Mouse (Mus musculus): ENCODE results near the gene Taar1. TPM values are rescaled to one million over a fixed set of nuclear protein-coding genes. Genes with fewer than 3 reads are reported as not detected.

The Taar1 gene
- polyA plus RNA-seq, 1 experiment from 2014 or later: not detected

DNA sequence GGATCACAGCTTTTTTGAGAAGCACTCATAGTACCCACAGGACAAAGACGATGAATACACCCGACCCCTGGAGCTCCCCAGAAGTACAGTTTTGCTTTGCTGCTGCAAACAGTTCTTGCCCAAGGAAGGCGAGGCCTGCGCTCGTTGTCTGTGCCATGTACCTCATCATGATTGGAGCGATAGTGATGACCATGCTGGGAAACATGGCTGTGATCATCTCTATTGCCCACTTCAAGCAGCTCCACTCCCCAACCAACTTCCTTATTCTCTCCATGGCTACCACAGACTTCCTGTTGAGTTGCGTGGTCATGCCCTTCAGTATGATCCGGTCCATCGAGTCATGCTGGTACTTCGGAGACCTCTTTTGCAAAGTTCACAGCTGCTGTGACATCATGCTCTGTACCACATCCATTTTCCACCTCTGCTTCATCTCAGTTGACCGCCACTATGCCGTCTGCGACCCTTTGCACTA lies 40.3 kb downstream of the Taar1 start, which contains the start of gene Taar4:
Gene Taar4 (plus strand): TSS at position 51 of the 472 bp plus-strand sequence.
- ATAC-seq (ENCODE audit: low FRiP score, low TSS enrichment): no peak
- no peak within 1 kb of the TSS for H3K4me3 ChIP-seq (ENCODE audit: low read depth, low read length)
- no peaks in the 10 kb centered on the region for H3K27me3 ChIP-seq (ENCODE audit: control insufficient read depth, insufficient read depth, low read length)
- H3K9ac ChIP-seq (ENCODE audit: low read length): no peak within 1 kb of the TSS
- no peaks in the 10 kb centered on the region for H3K9me3 ChIP-seq (ENCODE audit: control insufficient read depth, low read length)
- no peak within 1 kb of the TSS for H3K4me2 ChIP-seq (replicated peaks; ENCODE audit: low read depth)
- no peaks in the 10 kb centered on the region for H3K36me3 ChIP-seq (ENCODE audit: control insufficient read depth, insufficient read depth, low read length)
- no peak within 1 kb of the TSS for H3K27ac ChIP-seq (replicated peaks)
- no peaks in the 10 kb centered on the region for H3K4me1 ChIP-seq (replicated peaks; ENCODE audit: control insufficient read depth, insufficient read depth)
- TF ChIP-seq CTCF (IDR thresholded peaks at IDR 0.05; ENCODE audit: low read depth) (no peak), EP300 (optimal IDR thresholded peaks at IDR 0.05) (no peak)
- DNase-seq (ENCODE audit: low spot score): no peak
- 93% methylated on average over 13 of the region's 13 CpGs for WGBS

DNA sequence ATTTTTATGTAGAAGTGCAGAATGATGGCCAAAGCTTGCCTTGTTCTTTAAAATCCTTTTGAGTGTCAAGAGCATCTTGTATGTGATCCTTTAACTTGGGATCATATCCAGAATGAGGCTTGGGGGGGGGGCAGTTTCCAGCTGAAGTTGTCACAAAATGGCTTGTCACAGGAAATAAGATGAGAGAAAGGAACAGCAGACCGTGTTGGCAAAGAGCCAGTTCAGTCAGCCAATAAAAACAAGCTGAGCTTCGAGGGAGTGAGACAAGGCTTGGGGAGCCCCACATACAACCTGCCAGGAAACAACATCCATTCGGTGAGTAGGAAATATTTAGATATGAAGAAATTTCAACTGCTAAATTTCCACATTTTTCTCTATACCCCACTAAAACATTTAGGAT lies 43.3 kb downstream of the Taar1 start:
- no peaks in the 10 kb centered on the region for H3K36me3 ChIP-seq (ENCODE audit: control insufficient read depth, insufficient read depth, low read length)
- 42% methylated on average over 3 of the region's 3 CpGs for WGBS
- H3K9me3 ChIP-seq (ENCODE audit: control insufficient read depth, low read length): no peaks in the 10 kb centered on the region
- no peak overlapping the region for H3K9ac ChIP-seq (ENCODE audit: low read length)
- H3K4me1 ChIP-seq (replicated peaks; ENCODE audit: control insufficient read depth, insufficient read depth): no peaks in the 10 kb centered on the region
- H3K27me3 ChIP-seq (ENCODE audit: control insufficient read depth, insufficient read depth, low read length): no peaks in the 10 kb centered on the region
- DNase-seq (ENCODE audit: low spot score) (no peak), ATAC-seq (ENCODE audit: low FRiP score, low TSS enrichment) (no peak)
- TF ChIP-seq CTCF (IDR thresholded peaks at IDR 0.05; ENCODE audit: low read depth) (no peak), EP300 (optimal IDR thresholded peaks at IDR 0.05) (no peak)
- H3K4me2 ChIP-seq (replicated peaks; ENCODE audit: low read depth): no peak overlapping the region
- no peak overlapping the region for H3K27ac ChIP-seq (replicated peaks)
- H3K4me3 ChIP-seq (ENCODE audit: low read depth, low read length): no peak overlapping the region

DNA sequence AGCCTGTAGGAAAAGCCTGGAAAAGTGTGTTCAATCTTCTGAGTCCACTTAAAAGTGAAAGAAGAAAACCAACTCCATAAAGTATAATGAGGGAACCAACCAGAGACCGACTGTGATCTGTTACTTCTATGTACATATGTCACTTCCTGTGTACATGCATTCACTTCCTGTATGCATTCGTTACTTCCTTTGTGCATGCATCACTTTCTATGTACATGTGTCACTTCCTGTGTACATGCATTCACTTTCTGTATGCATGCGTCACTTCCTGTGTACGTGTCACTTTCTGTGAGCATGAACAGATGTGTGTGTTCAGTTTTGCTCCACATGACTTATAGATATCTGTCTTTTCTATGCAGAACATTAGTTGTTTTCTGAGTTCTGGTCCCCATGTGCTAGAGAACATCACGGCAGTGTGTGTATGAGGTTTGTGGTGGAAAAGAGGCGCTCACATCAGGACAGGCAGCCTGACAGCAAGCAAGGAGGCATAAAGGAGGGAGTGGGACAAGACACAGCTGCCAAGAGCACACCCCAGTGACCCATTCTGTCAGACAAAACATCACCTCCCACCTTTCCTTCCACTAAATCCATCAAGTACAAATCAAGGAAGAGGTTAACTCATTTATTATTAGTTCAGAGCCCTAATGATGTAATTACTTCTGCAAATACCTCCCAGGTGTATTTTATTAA lies 44.9 kb downstream of the Taar1 start:
- Histone ChIP-seq H3K4me2 (replicated peaks; ENCODE audit: low read depth) (no peak overlapping the region), H3K36me3 (ENCODE audit: control insufficient read depth, insufficient read depth, low read length) (no peaks in the 10 kb centered on the region), H3K27ac (replicated peaks) (no peak overlapping the region), H3K27me3 (ENCODE audit: control insufficient read depth, insufficient read depth, low read length) (no peaks in the 10 kb centered on the region), H3K4me1 (replicated peaks; ENCODE audit: control insufficient read depth, insufficient read depth) (no peaks in the 10 kb centered on the region), H3K9me3 (ENCODE audit: control insufficient read depth, low read length) (no peaks in the 10 kb centered on the region), H3K4me3 (ENCODE audit: low read depth, low read length) (no peak overlapping the region), H3K9ac (ENCODE audit: low read length) (no peak overlapping the region)
- DNase-seq (ENCODE audit: low spot score): no peak
- TF ChIP-seq EP300 (optimal IDR thresholded peaks at IDR 0.05) (no peak), CTCF (IDR thresholded peaks at IDR 0.05; ENCODE audit: low read depth) (no peak)
- no peak for ATAC-seq (ENCODE audit: low FRiP score, low TSS enrichment)
- WGBS: 80% methylated on average over 6 of the region's 6 CpGs

DNA sequence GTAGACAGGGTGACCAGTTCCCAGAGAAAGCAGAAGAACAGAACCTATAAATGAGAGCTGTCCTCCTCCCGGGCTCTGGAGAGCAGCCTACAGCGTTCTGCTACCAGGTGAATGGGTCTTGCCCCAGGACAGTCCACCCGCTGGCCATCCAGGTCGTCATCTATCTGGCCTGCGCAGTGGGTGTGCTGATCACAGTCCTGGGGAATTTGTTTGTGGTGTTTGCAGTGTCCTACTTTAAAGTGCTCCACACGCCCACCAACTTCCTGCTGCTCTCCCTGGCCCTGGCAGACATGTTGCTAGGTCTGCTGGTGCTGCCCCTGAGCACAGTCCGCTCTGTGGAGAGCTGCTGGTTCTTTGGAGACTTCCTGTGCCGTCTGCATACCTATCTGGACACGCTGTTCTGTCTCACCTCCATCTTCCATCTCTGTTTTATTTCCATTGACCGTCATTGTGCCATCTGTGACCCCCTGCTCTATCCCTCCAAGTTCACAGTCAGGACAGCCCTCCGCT lies 50.6 kb downstream of the Taar1 start, which contains the start of gene Taar5:
Gene Taar5 (plus strand): TSS at position 51 of the 510 bp plus-strand sequence.
- Histone ChIP-seq H3K4me1 (replicated peaks; ENCODE audit: control insufficient read depth, insufficient read depth) (no peaks in the 10 kb centered on the region), H3K4me3 (ENCODE audit: low read depth, low read length) (no peak within 1 kb of the TSS), H3K27me3 (ENCODE audit: control insufficient read depth, insufficient read depth, low read length) (no peaks in the 10 kb centered on the region), H3K9me3 (ENCODE audit: control insufficient read depth, low read length) (no peaks in the 10 kb centered on the region), H3K9ac (ENCODE audit: low read length) (no peak within 1 kb of the TSS), H3K27ac (replicated peaks) (no peak within 1 kb of the TSS), H3K36me3 (ENCODE audit: control insufficient read depth, insufficient read depth, low read length) (no peaks in the 10 kb centered on the region), H3K4me2 (replicated peaks; ENCODE audit: low read depth) (no peak within 1 kb of the TSS)
- DNase-seq (ENCODE audit: low spot score) (no peak), ATAC-seq (ENCODE audit: low FRiP score, low TSS enrichment) (no peak)
- TF ChIP-seq CTCF (IDR thresholded peaks at IDR 0.05; ENCODE audit: low read depth) (no peak), EP300 (optimal IDR thresholded peaks at IDR 0.05) (no peak)
- 87% methylated on average over 11 of the region's 11 CpGs for WGBS

Other genes starting within 250 kb of the Taar1 start
- gene Rps12, start 133.1 kb upstream of the Taar1 start, polyA plus RNA-seq (2015; fragmentation: Nextera tagmentation; extraction: Ambion mirVana): 176 and 215 TPM in 2 replicates
- gene Slc18b1, start 123.4 kb upstream of the Taar1 start, polyA plus RNA-seq (2015; fragmentation: Nextera tagmentation; extraction: Ambion mirVana): 9.2 and 9.4 TPM in 2 replicates
- 0.46 and 0.57 TPM in 2 replicates for gene Vnn3, start 68.9 kb upstream of the Taar1 start, polyA plus RNA-seq (2015; fragmentation: Nextera tagmentation; extraction: Ambion mirVana)
- gene Vnn1, start 25.7 kb upstream of the Taar1 start, polyA plus RNA-seq (2015; fragmentation: Nextera tagmentation; extraction: Ambion mirVana): 2.3 and 3.0 TPM in 2 replicates
- gene Taar2, start 18.2 kb downstream of the Taar1 start, polyA plus RNA-seq (2015; fragmentation: Nextera tagmentation; extraction: Ambion mirVana): not detected in 2 replicates
- gene Taar3, start 29.2 kb downstream of the Taar1 start, polyA plus RNA-seq (2015; fragmentation: Nextera tagmentation; extraction: Ambion mirVana): not detected in 2 replicates
- 0.10 TPM in 1 of 2 replicates, not detected in the other for gene Taar4, start 40.1 kb downstream of the Taar1 start, polyA plus RNA-seq (2015; fragmentation: Nextera tagmentation; extraction: Ambion mirVana)
- gene Taar5, start 50.4 kb downstream of the Taar1 start, polyA plus RNA-seq (2015; fragmentation: Nextera tagmentation; extraction: Ambion mirVana): not detected in 2 replicates
- gene Taar6, start 65.3 kb downstream of the Taar1 start, polyA plus RNA-seq (2015; fragmentation: Nextera tagmentation; extraction: Ambion mirVana): not detected in 2 replicates
- not detected in 2 replicates for gene Taar7a, start 73.1 kb downstream of the Taar1 start, polyA plus RNA-seq (2015; fragmentation: Nextera tagmentation; extraction: Ambion mirVana)
- not detected in 2 replicates for gene Taar7b, start 79.6 kb downstream of the Taar1 start, polyA plus RNA-seq (2015; fragmentation: Nextera tagmentation; extraction: Ambion mirVana)
- gene Taar7d, start 106.9 kb downstream of the Taar1 start, polyA plus RNA-seq (2015; fragmentation: Nextera tagmentation; extraction: Ambion mirVana): not detected in 2 replicates
- gene Taar7e, start 117.3 kb downstream of the Taar1 start, polyA plus RNA-seq (2015; fragmentation: Nextera tagmentation; extraction: Ambion mirVana): not detected in 2 replicates
- gene Taar7f, start 129.2 kb downstream of the Taar1 start, polyA plus RNA-seq (2015; fragmentation: Nextera tagmentation; extraction: Ambion mirVana): not detected in 2 replicates
- not detected in 2 replicates for gene Taar8a, start 156.1 kb downstream of the Taar1 start, polyA plus RNA-seq (2015; fragmentation: Nextera tagmentation; extraction: Ambion mirVana)
- gene Taar8b, start 171.9 kb downstream of the Taar1 start, polyA plus RNA-seq (2015; fragmentation: Nextera tagmentation; extraction: Ambion mirVana): not detected in 2 replicates
- gene Taar8c, start 181.6 kb downstream of the Taar1 start, polyA plus RNA-seq (2015; fragmentation: Nextera tagmentation; extraction: Ambion mirVana): not detected in 2 replicates
- gene Taar9, start 189.2 kb downstream of the Taar1 start, polyA plus RNA-seq (2015; fragmentation: Nextera tagmentation; extraction: Ambion mirVana): not detected in 2 replicates
- 73.3 and 82.1 TPM in 2 replicates for gene Stx7, start 228.9 kb downstream of the Taar1 start, polyA plus RNA-seq (2015; fragmentation: Nextera tagmentation; extraction: Ambion mirVana)